Mouse (Mus musculus) G1E (cell line): Measurements from ENCODE around the gene Mpp6. TPM values are rescaled to one million over a fixed set of nuclear protein-coding genes. Genes with fewer than 3 reads are reported as not detected.

Experiments used
- ATAC-seq: 2 replicates; pipeline ENCODE4 v1.8.0; 2016; ENCODE audit warnings: mild to moderate bottlenecking; ENCODE audit not compliant: insufficient number of reproducible peaks, poor library complexity, low FRiP score, severe bottlenecking; ENCODE audit errors: extremely low read depth
- DNase-seq: peaks from one replicate; pipeline ENCODE4 v3.0.0; 2012; ENCODE audit warnings: low spot score
- H3K27me3 ChIP-seq: 2 replicates; pipeline ENCODE4 v1.6.1; 2012; ENCODE audit warnings: mild to moderate bottlenecking, low read length, inconsistent platforms; ENCODE audit not compliant: insufficient read depth
- H3K36me3 ChIP-seq: replicated peaks from 2 replicates; pipeline ENCODE3; 2012; ENCODE audit warnings: mild to moderate bottlenecking, inconsistent platforms
- H3K4me1 ChIP-seq: 2 replicates; pipeline ENCODE4 v1.6.1; 2012; ENCODE audit warnings: low read depth, low read length, inconsistent platforms, mixed read lengths; ENCODE audit not compliant: insufficient read depth
- H3K4me3 ChIP-seq: 2 replicates; pipeline ENCODE4 v1.5.1; 2012; ENCODE audit warnings: low read depth, mild to moderate bottlenecking, inconsistent platforms, low read length, moderate library complexity, mixed read lengths
- H3K9me3 ChIP-seq: replicated peaks from 2 replicates; pipeline ENCODE4 v1.6.1; 2012; ENCODE audit warnings: inconsistent platforms
- CTCF ChIP-seq: IDR thresholded peaks from 2 replicates; pipeline ENCODE4 v1.5.1; 2012; ENCODE audit warnings: low read depth, low read length, inconsistent platforms, mixed read lengths
- GATA1 ChIP-seq: IDR thresholded peaks from 2 replicates; pipeline ENCODE4 v1.6.1; 2012; ENCODE audit warnings: borderline replicate concordance, low read length, inconsistent platforms, mixed read lengths
- GATA2 ChIP-seq: IDR thresholded peaks from 2 replicates; pipeline ENCODE4 v1.6.1; 2012; ENCODE audit warnings: low read depth, low read length, inconsistent platforms, borderline replicate concordance
- POLR2AphosphoS5 ChIP-seq: IDR thresholded peaks from 2 replicates; pipeline ENCODE4 v1.6.1; 2012; ENCODE audit warnings: low read depth, low read length, inconsistent platforms; ENCODE audit not compliant: insufficient replicate concordance
- TAL1 ChIP-seq: conservative IDR thresholded peaks from 2 replicates; pipeline ENCODE4 v1.6.1; 2012; ENCODE audit warnings: low read depth, low read length, inconsistent platforms, mixed read lengths
- polyA plus RNA-seq: library from polyadenylated mRNA; stranded (reverse); fragments of >175 nt; gene quantifications from 2 replicates; pipeline ENCODE4 v1.2.3, GENCODE M21; 2012
- total RNA-seq, 2 experiments: library from RNA; stranded (forward) in 1 of 2; stranded (reverse) in 1 of 2; fragments of 200-1000 nt in 1 of 2; fragments of >200 nt in 1 of 2; fragmentation: Nextera tagmentation in 1 of 2; gene quantifications; 2 replicates each; pipeline ENCODE4 v1.2.3; 2014 to 2017

Mpp6 gene
- total and polyA plus RNA-seq, 3 experiments = 18.3 to 164 (median 152) TPM

DNA sequence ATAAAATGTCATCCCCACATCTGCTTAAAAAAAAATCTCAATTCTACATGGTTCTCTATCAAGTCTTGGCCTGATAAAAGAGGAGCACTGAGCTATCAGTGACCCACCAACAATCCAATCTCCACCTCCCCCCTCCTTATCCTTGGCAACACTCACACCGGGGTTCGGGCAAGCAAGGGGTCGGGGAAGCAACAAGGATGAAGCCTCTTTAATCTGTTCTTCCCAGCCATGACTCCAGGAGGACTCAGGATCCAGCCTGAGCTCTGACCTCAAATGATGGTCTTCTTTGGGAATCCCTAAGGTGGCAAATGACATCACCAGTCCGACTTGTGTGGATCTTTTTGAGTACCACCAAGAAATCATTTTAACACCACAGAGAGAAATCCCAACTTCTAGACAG lies 137.8 kb downstream of the Mpp6 start:
- DNase-seq (no peak), ATAC-seq (no peak)
- Histone ChIP-seq H3K27me3 (peaks cover 2% of the 10 kb centered on the region; the same call in 1 of the 2 replicates), H3K4me3 (no peak overlapping the region), H3K4me1 (peaks cover 61% of the 10 kb centered on the region), H3K9me3 (no peaks in the 10 kb centered on the region), H3K36me3 (no peaks in the 10 kb centered on the region)
- no peak for TF ChIP-seq TAL1
- TF ChIP-seq CTCF = no peak
- TF ChIP-seq POLR2AphosphoS5 = no peak
- TF ChIP-seq GATA2 = no peak
- TF ChIP-seq GATA1 = no peak

Other genes starting within 250 kb of the Mpp6 start
- gene Gsdme, start 153.6 kb downstream of the Mpp6 start, total RNA-seq (2014; fragmentation: Nextera tagmentation) = not detected in 2 replicates
- 0.76 and 0.87 TPM in 2 replicates for gene Gsdme, start 153.6 kb downstream of the Mpp6 start, total RNA-seq (2017)
- gene Gsdme, start 153.6 kb downstream of the Mpp6 start, polyA plus RNA-seq = 0.02 TPM in 1 of 2 replicates, not detected in the other